Mouse (Mus musculus) stomach, embryonic 14.5 days (tissue): Measurements from ENCODE around the gene Lcp1. TPM values are rescaled to one million over a fixed set of nuclear protein-coding genes. Genes with fewer than 3 reads are reported as not detected.

Experiments
- ATAC-seq: fragments of 200-750 bp; cut with Nextera tagmentation; 2 replicates; pipeline ENCODE4 v1.8.0; 2017; ENCODE audit warnings: low read depth, moderate TSS enrichment; ENCODE audit not compliant: insufficient number of reproducible peaks, insufficient read depth, low FRiP score
- H3K27ac ChIP-seq: fragments of 300-500 bp; sonication (generic); 2 replicates; pipeline ENCODE4 v1.5.1; 2014; ENCODE audit warnings: mild to moderate bottlenecking, low read length, moderate library complexity, mixed read lengths
- H3K27me3 ChIP-seq: fragments of 300-500 bp; sonication (generic); 2 replicates; pipeline ENCODE4 v1.6.1; 2014; ENCODE audit warnings: low read length, control low read depth, mixed read lengths; ENCODE audit not compliant: control insufficient read depth, insufficient read depth
- H3K36me3 ChIP-seq: fragments of 300-500 bp; sonication (generic); 2 replicates; pipeline ENCODE4 v1.6.1; 2014; ENCODE audit warnings: mild to moderate bottlenecking, control low read depth, low read length, moderate library complexity, mixed read lengths; ENCODE audit not compliant: control insufficient read depth, insufficient read depth
- H3K4me1 ChIP-seq: fragments of 300-500 bp; sonication (generic); 2 replicates; pipeline ENCODE4 v1.6.1; 2014; ENCODE audit warnings: low read length, control low read depth, mixed read lengths; ENCODE audit not compliant: control insufficient read depth, insufficient read depth
- H3K4me2 ChIP-seq: fragments of 300-500 bp; sonication (generic); replicated peaks from 2 replicates; pipeline ENCODE4 v1.6.1; 2014; ENCODE audit warnings: low read depth, low read length, control low read depth
- H3K4me3 ChIP-seq: fragments of 300-500 bp; sonication (generic); 2 replicates; pipeline ENCODE4 v1.5.1; 2014; ENCODE audit warnings: low read depth, low read length, control low read depth
- H3K9ac ChIP-seq: fragments of 300-500 bp; sonication (generic); replicated peaks from 2 replicates; pipeline ENCODE4 v1.6.1; 2014; ENCODE audit warnings: low read depth, mild to moderate bottlenecking, control low read depth, low read length, moderate library complexity, mixed read lengths
- H3K9me3 ChIP-seq: fragments of 300-500 bp; sonication (generic); 2 replicates; pipeline ENCODE4 v1.6.1; 2016; ENCODE audit warnings: low read depth, low read length, control low read depth; ENCODE audit not compliant: control insufficient read depth
- WGBS: fragments of 180-500 bp; shearing (Covaris S2); extraction: QIAGEN DNeasy Blood & Tissue Kit; methylation state at CpG from one replicate; pipeline ENCODE4 v1.1.7; 2014; 5-methylcytosine and 5-hydroxymethylcytosine counted together
- polyA plus RNA-seq: library from polyadenylated mRNA; unstranded; fragments of >200 nt; fragmentation: Nextera tagmentation; extraction: Ambion mirVana; gene quantifications from 2 replicates; pipeline ENCODE4 v1.2.1, GENCODE M21; 2014

The Lcp1 gene
- polyA plus RNA-seq, 1 experiment from 2014 or later, result 47.0 TPM

- H3K4me3 ChIP-seq, result no peak overlapping the region
- H3K9me3 ChIP-seq, result no peaks in the 10 kb centered on the region
- H3K36me3 ChIP-seq, result no peaks in the 10 kb centered on the region
- H3K4me1 ChIP-seq, result no peaks in the 10 kb centered on the region
- H3K27ac ChIP-seq, result no peak overlapping the region
- 68% methylated on average over 1 of the region's 1 CpGs for WGBS
- H3K27me3 ChIP-seq, result no peaks in the 10 kb centered on the region
- H3K4me2 ChIP-seq, result no peak overlapping the region
- no peak for ATAC-seq
- no peak overlapping the region for H3K9ac ChIP-seq
Observed at GRCm38 (mm10) chr14:75170546-75170945, 39.6 kb downstream of the Lcp1 start.

GRCm38 (mm10) chr14:75174296-75174695 lies 43.4 kb downstream of the Lcp1 start:
- Histone ChIP-seq H3K27me3 (no peaks in the 10 kb centered on the region), H3K36me3 (no peaks in the 10 kb centered on the region), H3K4me3 (no peak overlapping the region), H3K9ac (no peak overlapping the region), H3K4me1 (0 out of 2 replicates have a peak, but pooled peaks cover 6% of the 10 kb centered on the region), H3K9me3 (no peaks in the 10 kb centered on the region), H3K4me2 (no peak overlapping the region), H3K27ac (no peak overlapping the region)
- ATAC-seq, result no peak
- 76% methylated on average over 8 of the region's 8 CpGs for WGBS

GRCm38 (mm10) chr14:75174731-75175555 lies 44.0 kb downstream of the Lcp1 start:
- H3K9me3 ChIP-seq, result no peaks in the 10 kb centered on the region
- 88% methylated on average over 9 of the region's 9 CpGs for WGBS
- no peak overlapping the region for H3K4me2 ChIP-seq
- H3K4me3 ChIP-seq, result no peak overlapping the region
- no peak overlapping the region for H3K9ac ChIP-seq
- no peaks in the 10 kb centered on the region for H3K27me3 ChIP-seq
- H3K4me1 ChIP-seq, result 0 out of 2 replicates have a peak, but pooled peaks cover 6% of the 10 kb centered on the region
- H3K27ac ChIP-seq, result no peak overlapping the region
- H3K36me3 ChIP-seq, result no peaks in the 10 kb centered on the region
- ATAC-seq, result no peak

- Histone ChIP-seq H3K4me3 (no peak overlapping the region), H3K9me3 (no peaks in the 10 kb centered on the region), H3K36me3 (no peaks in the 10 kb centered on the region), H3K9ac (no peak overlapping the region), H3K27ac (no peak overlapping the region), H3K4me2 (no peak overlapping the region), H3K27me3 (no peaks in the 10 kb centered on the region), H3K4me1 (0 out of 2 replicates have a peak, but pooled peaks cover 6% of the 10 kb centered on the region)
- no peak for ATAC-seq
- WGBS, result 74% methylated on average over 7 of the region's 7 CpGs
Observed at GRCm38 (mm10) chr14:75175781-75176180, 44.9 kb downstream of the Lcp1 start.

- Histone ChIP-seq H3K27ac (no peak overlapping the region), H3K4me1 (0 out of 2 replicates have a peak, but pooled peaks cover 6% of the 10 kb centered on the region), H3K9ac (no peak overlapping the region), H3K27me3 (no peaks in the 10 kb centered on the region), H3K9me3 (no peaks in the 10 kb centered on the region), H3K4me3 (no peak overlapping the region), H3K36me3 (no peaks in the 10 kb centered on the region), H3K4me2 (no peak overlapping the region)
- no peak for ATAC-seq
- 57% methylated on average over 4 of the region's 4 CpGs for WGBS
Observed at GRCm38 (mm10) chr14:75176425-75177045, 45.6 kb downstream of the Lcp1 start.

GRCm38 (mm10) chr14:75177400-75177799 lies 46.5 kb downstream of the Lcp1 start:
- 78% methylated on average over 3 of the region's 3 CpGs for WGBS
- Histone ChIP-seq H3K27ac (no peak overlapping the region), H3K4me3 (no peak overlapping the region), H3K9me3 (no peaks in the 10 kb centered on the region), H3K4me2 (no peak overlapping the region), H3K4me1 (0 out of 2 replicates have a peak, but pooled peaks cover 6% of the 10 kb centered on the region), H3K9ac (no peak overlapping the region), H3K36me3 (no peaks in the 10 kb centered on the region), H3K27me3 (no peaks in the 10 kb centered on the region)
- no peak for ATAC-seq

- Histone ChIP-seq H3K9me3 (no peaks in the 10 kb centered on the region), H3K4me1 (0 out of 2 replicates have a peak, but pooled peaks cover 6% of the 10 kb centered on the region), H3K27me3 (no peaks in the 10 kb centered on the region), H3K27ac (no peak overlapping the region), H3K4me2 (no peak overlapping the region), H3K4me3 (no peak overlapping the region), H3K36me3 (no peaks in the 10 kb centered on the region), H3K9ac (no peak overlapping the region)
- 74% methylated on average over 14 of the region's 14 CpGs for WGBS
- ATAC-seq, result 0 out of 2 replicates have a peak, but pooled peaks have one; percentile 56
Observed at GRCm38 (mm10) chr14:75178384-75178793, 47.5 kb downstream of the Lcp1 start.

- ATAC-seq, result no peak
- 0 out of 2 replicates have a peak, but pooled peaks cover 6% of the 10 kb centered on the region for H3K4me1 ChIP-seq
- H3K36me3 ChIP-seq, result no peaks in the 10 kb centered on the region
- no peak overlapping the region for H3K27ac ChIP-seq
- H3K27me3 ChIP-seq, result no peaks in the 10 kb centered on the region
- H3K4me3 ChIP-seq, result no peak overlapping the region
- no peaks in the 10 kb centered on the region for H3K9me3 ChIP-seq
- no peak overlapping the region for H3K4me2 ChIP-seq
- H3K9ac ChIP-seq, result no peak overlapping the region
- 66% methylated on average over 10 of the region's 10 CpGs for WGBS
Observed at GRCm38 (mm10) chr14:75178801-75179211, 47.9 kb downstream of the Lcp1 start.
